Mouse (Mus musculus) 3134 (cell line): ENCODE measurements around the gene Cd209b.

Experiments
- DNase-seq: peaks from one replicate; pipeline ENCODE4 v3.0.0-alpha.2; 2011; ENCODE audit warnings: low spot score; ENCODE audit not compliant: insufficient read length; ENCODE audit errors: extremely low read depth

The Cd209b gene

DNA sequence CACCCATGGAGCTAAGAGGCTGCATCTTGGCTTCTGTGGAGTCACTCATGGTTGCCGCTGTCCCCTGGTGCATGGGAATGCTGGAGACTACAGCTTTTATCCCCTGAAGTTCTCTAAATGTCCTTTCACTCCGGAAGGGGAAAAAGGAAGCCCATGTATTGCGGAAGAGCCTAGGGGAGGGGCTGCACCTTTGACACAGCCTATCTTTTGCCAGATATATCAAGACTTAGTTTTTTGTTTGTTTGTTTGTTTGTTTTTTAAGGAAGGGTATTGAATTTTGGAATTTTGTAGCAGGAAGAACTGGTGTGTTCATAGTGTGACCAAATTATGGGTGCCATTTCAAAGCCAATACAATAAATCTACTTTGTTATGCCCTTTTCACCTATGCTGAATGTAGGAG, at the start of gene Cd209b:
Cd209b (minus strand) TSS at position 101 of the 400 bp plus-strand sequence.
- DNase-seq: no peak

DNA sequence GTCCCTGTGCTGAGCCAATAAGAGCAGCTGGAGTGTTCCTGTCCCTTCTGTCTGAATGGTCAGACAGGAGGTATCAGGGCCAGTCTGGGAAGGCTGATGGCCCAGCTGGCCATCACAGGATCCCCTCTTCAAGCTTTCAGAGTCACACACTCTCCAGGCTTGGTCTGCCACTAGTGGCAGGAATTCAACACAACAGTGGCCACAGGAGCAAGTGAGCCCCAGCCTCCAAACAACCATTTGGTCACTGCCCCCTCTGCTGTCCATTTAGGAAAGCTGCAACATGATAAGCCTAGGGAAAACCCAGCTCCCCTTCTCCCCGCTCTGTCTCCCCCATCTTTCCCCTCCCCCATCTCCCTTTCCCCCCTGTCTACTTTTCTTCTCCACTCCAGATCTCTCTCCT, 29.4 kb upstream of the Cd209b start:
- peak; percentile 9 for DNase-seq

GRCm38 (mm10) chr8:3954646-3955045, 28.0 kb upstream of the Cd209b start, which contains the start of gene Cd209c:
Gene Cd209c, minus strand, starts transcription at chr8:3954746.
- no peak for DNase-seq

GRCm38 (mm10) chr8:3940023-3940422, 13.4 kb upstream of the Cd209b start:
- DNase-seq: no peak

GRCm38 (mm10) chr8:3878455-3878854, 48.2 kb downstream of the Cd209b start, which contains the start of gene Cd209d:
Gene Cd209d, minus strand, starts transcription at chr8:3878555.
- DNase-seq: no peak

GRCm38 (mm10) chr8:3876121-3876520, 50.5 kb downstream of the Cd209b start:
- DNase-seq: no peak
